Mouse (Mus musculus): ENCODE measurements around the gene Hpf1. TPM values are rescaled to one million over a fixed set of nuclear protein-coding genes. Genes with fewer than 3 reads are reported as not detected.
A peak's percentile ranks its signal among the peaks of the same experiment; 100 is the strongest.

The Hpf1 gene
- polyA plus RNA-seq, 3 experiments from 2014 or later = 51.7 to 89.8 (median 56.8) TPM

DNA sequence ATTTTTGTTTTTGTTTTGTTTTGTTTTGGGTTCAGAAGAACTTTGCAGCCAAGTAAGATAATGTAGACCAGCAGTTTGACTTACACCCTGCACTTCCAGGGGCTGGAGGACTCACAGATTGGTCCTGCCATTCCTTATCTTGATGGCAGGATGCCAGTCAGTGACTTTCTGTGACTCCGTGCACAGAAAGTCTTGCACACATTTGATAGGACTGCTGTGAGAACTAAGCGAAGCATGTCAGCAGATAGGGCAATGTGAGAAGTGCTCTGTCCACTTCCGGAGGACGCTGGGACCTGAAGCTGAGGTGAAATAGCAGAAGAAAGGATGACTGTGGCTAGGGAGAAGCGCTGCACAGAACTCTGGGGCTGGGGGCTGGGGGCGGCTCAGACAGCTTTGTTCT lies 5.7 kb downstream of the Hpf1 start:
- no peak for ATAC-seq

DNA sequence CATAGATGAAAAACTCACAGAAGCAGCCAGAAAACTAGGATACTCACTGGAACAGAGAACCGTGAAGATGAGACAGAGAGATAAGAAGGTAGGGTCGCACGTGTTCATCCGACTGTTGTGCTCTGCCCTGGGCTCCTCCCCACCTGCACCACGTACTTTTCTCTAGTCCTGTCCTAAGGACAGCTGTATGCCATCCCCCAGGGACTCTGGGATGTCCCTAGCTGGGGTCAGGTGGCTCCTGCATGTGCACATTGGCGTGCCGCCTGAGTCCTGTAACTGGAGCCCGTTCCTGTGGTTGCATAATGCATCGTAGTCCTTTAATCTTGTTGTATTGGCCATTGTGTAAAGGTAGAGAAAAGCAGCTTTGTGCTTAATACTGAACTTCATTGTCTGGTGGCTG lies 9.9 kb downstream of the Hpf1 start:
- no peak for ATAC-seq

DNA sequence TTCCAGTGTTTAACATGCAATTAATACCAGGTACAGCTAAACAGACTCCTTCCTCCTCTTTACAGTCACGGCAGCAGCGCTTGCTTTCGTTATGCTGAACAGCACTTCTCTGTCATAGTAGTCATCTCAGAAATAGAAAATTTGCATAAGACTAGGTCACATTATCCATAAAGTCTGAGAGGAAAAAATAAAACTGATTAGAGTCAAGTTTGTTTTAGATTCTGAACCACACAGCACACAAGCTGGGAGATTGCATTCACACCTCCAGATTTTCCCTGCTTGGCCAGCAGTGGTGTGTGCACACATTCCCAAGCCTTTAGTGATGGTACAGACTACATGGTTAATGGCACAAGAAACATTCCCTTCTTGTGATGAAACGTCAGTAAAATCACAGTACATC lies 21.9 kb downstream of the Hpf1 start:
- ATAC-seq = peak; percentile 41

DNA sequence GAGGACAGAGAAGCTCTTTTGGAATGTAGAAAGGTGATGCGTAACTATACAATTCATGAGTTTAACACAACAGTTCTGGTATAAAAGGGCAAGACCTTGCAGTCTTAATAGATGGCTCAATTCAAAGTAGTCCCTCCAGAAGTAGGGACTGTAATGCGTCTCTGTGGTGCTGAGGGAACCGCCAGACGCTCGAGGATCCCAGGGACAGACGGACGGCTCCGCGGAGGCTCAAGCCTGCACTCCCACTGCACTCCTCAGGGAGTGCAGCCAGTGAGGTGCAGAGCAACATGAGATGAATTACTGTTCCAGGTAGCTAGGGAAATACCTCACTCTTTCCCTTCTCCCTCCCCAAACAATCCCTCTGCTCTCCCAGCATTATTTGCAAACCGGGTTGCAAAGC lies 22.3 kb downstream of the Hpf1 start:
- ATAC-seq = no peak

DNA sequence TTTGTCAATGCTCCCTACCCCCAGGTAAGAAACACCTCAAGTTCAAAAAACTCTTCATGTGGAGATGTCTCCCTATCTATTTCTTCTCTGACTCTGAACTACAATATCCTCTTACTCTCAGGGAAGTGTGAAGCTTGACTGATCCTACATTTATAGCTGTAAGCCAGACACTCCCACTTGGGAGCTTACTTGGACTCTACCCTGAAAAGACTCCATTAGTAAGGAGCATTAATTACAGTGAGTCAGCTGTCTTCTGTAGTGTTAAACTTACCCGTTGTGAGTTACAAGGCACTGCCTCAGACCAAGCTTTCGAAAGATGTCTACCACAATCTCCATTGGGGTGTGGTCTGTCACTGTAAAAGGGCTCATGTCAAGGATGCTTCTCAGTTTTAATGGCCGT lies 28.9 kb downstream of the Hpf1 start:
- no peak for ATAC-seq

DNA sequence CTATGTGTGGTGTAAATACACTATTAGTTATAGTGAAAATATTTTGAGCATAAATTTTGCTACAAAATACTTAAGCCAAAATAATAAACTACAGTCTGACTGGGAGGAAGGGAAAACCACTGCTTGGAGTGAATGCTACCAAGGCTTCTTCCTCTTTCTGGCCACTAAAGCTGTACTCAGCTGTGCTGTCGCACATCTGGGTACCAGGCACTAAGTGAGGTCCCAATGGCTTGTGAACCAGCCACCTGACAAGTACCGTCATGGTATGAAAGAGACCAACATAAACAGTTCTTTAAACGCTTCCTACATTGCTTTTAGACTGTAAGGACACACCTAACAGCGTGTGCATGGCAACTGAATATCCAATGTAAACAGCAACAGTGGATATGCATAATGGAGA lies 30.0 kb downstream of the Hpf1 start:
- no peak for ATAC-seq

DNA sequence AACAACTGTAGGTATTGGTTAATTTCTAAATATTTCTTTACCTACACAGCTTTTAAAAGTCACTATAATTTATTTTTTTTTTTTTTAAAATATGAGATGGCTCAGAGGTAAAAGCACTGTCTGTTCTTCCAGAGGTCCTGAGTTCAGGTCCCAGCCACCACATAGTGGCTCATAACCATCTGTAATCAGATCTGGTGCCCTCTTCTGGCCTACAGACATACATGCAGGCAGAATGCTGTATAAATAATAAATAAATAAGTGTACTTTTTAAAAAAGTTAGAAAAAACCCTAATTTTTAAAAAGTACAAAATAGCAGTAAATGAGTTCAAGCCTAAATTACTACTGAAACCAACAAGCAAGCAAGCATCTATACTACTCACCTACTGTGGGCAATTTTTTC lies 43.4 kb downstream of the Hpf1 start:
- ATAC-seq = no peak

DNA sequence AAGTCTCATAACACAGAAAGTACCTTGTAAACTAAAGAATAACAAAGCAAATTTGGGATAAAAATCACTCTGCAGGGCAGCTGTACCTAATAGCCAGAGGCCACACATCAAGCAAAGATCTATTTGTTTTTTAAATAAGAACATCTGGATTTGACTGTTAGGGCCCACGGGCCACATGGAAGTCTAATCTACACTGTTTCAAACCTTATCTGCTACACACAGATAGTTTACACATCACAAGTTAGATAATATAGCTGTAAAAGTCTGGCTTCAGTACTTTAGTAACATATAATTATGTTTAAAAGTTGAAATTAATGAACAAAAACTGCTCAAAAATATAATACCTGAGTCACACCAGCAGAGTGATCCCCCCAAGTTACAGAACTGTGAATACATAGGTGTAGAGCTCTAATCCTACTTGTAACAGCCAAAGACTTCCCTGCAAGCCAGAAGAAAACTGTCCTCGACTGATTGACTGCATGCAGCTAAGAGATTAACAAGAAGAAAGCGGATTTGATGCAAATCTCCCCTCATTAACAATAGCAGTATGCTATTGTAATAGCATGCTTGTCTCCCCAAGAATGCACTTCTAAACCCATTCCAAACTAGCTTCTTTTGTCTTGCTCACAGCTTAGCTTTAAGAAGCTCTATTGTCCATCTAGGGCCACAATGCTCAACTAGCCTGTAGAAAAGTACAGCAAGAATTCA lies 48.7 kb downstream of the Hpf1 start:
- ATAC-seq = no peak

DNA sequence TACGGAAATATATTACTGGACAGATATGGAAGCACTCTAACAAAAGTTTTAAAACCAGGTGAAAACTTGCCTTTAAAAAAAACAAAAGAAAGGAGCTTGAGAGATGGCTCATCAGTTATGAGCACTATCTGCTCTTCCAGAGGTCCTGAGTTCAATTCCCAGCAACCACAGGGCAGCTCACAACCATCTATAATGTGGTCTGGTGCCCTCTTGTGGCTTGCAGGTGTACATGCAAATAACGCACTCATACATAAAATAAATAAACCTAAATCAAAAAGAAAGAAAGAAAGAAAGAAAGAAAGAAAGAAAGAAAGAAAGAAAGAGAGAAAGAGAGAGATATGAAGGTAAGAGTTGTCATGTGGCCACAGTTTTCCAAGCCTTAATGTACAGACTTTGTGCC lies 52.6 kb downstream of the Hpf1 start:
- no peak for ATAC-seq

DNA sequence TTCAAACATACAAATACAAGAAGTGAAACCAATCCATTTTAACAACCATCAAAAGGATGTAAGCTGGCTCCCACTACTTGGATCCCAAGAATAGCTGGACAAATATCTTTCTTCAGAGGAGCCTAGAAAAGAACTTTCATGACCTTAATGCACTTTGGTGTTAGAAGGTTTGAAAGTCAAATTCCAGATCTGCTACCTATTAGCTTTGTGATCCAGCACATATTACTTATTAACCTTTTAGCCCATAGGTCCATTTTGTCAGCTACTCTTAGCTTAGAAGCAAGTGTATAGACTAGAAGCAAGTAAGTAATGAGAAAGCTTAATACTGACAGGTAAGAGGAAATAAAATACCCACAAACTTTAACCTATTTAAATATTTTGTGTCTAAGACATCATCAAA lies 57.3 kb downstream of the Hpf1 start:
- ATAC-seq = no peak

DNA sequence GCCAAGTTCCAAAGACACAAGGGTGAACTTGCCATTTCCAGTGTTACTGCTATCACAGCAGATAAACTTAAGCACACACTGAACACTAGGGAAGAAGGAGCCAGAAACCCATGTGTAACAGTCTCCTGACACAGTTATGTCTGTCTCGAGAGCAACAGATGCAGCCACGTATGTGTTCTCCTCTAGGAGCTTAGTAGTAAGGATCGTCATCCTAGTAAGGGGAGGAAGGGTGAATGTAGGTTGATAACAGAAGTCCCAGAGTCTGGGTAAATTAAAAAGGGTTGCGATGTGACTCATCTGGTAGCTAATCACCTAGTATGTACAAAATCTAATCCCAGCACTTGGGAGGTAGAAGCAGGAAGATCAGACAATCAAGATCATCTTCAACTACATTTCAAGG lies 59.6 kb downstream of the Hpf1 start:
- no peak for ATAC-seq

DNA sequence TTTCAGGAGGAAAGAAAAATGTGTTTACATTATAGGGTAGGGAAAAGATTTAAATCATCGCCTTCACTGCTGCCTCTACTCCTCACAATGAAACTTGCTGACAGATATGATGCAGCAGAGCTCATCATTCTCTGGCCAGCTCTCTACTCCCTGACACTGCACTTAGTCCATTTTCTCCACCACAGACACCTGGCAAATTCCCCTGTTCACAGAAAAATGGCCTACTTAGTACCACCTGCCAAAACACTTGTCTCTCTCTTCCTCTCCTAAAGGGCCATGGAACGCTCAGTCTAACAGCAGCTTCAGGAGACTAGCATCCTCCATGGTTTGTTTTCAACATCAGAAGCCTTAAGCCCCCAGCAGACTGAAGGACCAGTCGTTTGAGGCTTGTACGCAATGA lies 61.1 kb downstream of the Hpf1 start:
- no peak for ATAC-seq

DNA sequence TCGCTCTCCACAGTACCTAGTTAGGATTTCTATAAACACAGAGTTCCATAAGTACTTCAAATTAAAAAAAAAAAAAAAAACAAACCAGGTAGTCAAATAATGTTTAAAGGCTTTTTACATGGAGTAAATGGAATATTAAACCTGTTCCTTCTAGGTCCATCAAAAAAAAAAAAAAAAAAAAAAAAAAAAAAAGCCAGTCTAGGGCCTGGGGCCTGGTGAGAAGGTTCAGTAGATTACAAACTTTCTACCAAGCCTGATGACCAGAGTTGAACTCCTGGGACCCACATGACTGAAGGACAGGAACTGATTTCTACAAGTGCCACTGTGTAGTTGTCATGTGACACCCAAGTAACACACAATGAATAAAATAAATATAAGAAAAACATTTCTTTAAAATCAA lies 61.5 kb downstream of the Hpf1 start:
- no peak for ATAC-seq

DNA sequence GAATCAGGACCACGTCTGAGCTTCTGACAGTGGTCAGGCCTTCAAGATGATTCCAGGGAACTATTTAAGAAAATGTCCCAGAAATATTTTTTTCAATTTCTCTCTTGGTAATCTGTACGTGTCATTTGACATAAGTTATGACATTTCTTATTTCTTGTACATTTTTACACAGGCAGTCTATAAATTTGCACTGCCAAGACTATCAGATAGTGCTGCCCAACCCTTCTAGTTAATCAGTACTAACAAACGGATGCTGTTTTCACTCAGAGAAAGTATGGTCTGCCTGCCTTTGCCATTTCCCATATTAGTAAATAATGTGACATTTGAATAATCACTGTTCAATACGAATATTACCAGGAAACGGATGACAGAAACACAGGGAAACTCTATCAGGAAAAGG lies 62.6 kb downstream of the Hpf1 start:
- ATAC-seq = no peak

DNA sequence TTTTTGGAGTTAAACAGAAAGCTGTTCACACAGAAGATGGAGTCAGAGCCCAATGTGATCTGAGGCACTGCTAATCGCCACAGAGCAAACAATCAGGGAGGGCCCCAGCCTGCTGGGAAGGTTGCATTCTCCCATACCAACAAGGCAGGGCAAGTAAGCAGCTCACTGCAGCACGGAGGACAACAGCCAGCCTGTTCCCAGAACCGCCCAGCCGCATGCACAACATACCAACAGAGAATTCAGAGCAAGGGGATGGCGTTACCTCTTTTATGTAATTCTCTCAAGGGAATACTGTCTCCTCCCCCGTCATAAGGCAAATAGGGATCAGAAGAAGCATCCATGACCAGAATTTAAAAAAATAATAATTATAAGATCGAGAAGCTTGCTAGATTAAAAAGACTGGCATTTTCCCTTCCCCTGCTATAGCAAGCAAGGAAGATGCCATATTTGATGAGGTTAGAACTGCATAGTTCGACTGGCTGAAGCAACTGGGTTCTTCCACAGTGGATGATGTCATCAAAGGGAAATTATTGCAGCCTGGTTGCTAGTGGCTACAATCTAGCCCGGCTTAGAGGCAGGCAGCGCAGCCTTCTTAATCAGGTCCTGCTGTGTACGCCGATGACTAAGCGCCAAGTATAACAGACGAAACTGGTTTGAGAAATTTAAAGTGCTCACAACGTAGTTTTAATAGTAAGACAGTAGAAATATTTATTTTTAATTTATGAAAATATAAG lies 64.2 kb downstream of the Hpf1 start:
- ATAC-seq = peak; percentile 70

DNA sequence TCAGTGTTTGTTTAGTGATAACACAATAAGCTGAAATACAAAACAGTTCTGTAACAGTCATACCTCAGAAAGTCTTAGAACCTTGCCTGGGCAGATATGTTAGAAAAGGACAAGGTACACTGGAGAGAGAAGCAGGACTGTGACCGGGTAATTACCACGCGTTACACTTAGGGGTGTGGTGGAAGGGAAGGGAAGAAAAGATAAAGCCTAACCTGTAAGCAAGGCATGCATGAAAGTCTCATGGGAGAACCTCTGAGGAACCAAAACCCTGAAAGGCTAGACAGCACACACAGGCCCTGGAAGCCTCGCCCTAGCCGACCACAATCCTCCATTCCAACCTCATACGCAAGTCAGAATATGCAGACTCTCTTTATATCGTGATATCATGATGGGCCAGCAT lies 66.6 kb downstream of the Hpf1 start:
- ATAC-seq = no peak

Other genes with a start within 250 kb of the Hpf1 start
- 10 to 100 TPM; 19.2 to 24.6 (median 24.4) TPM for gene Clcn3, start 92.9 kb downstream of the Hpf1 start, polyA plus RNA-seq (2017; shearing (Covaris generic))
- 1 to 10 TPM; 5.5 to 7.3 (median 5.7) TPM for gene Nek1, start 102.8 kb downstream of the Hpf1 start, polyA plus RNA-seq (2017; shearing (Covaris generic))

Measured in inflammation-experienced regulatory T-cells, adult 6 months (primary cell).